Mouse (Mus musculus): ENCODE measurements around the gene Kdm5b.

- TF ChIP-seq CTCF (IDR thresholded peaks at IDR 0.05; ENCODE audit: control insufficient read depth, insufficient read depth, low read length) (no peak), POLR2A (IDR thresholded peaks at IDR 0.05; ENCODE audit: borderline replicate concordance, control insufficient read depth, low read depth, low read length) (no peak)
Observed at GRCm38 (mm10) chr1:134530618-134531017, 29.4 kb upstream of the Kdm5b start.

Measured in bone marrow, adult 2 months (tissue).